Mouse (Mus musculus): ENCODE results near the gene Polr3gl.
A peak's percentile ranks its signal among the peaks of the same experiment; 100 is the strongest.

The Polr3gl gene

DNA sequence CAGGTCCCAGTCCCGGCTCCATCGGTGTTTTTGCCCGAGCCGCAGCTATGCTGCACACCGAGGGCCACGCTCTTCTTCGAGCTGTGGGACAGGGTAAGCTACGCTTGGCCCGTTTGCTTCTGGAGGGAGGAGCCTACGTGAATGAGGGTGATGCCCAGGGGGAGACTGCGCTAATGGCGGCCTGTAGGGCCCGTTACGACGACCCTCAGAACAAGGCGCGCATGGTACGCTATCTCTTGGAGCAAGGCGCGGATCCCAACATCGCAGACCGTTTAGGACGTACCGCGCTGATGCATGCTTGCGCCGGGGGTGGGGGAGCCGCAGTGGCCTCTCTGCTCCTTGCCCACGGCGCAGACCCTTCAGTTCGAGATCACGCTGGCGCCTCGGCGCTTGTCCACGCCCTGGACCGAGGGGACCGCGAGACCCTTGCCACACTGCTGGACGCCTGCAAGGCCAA is 3.5 kb upstream of the Polr3gl start:
- DNase-seq: peak in 1 of 2 experiments; percentile 42

DNA sequence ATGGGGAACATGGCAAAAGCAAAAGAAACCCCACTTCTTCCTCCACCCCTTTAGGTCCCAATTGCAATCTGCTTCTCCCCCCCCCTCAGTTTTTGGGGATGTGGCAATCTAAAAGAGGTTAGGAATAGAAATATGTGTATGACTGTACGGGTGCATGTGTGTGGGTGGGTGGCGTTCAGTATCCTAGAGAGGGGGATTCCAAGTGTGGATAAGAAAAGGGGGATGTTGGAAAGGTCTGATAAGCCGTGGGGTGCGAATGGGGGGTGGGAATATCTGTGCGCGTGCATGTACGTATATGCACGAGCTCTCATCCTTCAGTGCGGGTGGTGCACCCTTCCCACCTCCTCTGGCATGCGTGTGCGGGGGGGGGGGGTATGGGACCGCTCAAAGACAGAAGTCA is 2.9 kb upstream of the Polr3gl start:
- no peak for DNase-seq

DNA sequence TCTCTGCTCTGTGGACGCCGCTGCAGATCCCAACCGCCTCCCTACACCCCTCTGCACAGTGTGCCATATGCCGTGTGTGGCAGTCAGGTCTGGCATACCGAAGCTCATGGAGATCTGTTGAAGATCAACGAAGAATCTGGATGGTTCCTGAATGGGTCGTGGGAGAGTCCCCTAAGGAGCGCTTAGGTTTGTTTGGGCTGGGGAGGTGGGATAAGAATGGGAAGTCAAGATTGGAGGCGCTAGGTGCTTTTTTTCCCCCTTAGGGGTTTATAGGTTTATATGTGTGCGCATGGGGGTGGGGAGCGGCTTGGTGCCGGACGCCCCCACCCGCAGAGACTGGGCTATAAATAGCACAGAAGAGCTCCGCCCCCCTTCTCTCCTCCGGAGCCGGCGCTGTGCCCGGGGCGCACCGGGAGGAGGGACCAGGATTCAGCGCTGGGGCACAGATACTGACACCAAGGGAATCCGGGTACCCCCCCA is 2.3 kb upstream of the Polr3gl start, which contains the start of gene Ankrd34a:
Gene Ankrd34a, plus strand, starts transcription at position 409 of the 480 bp plus-strand sequence.
- DNase-seq: peak in 1 of 2 experiments; percentile 29

DNA sequence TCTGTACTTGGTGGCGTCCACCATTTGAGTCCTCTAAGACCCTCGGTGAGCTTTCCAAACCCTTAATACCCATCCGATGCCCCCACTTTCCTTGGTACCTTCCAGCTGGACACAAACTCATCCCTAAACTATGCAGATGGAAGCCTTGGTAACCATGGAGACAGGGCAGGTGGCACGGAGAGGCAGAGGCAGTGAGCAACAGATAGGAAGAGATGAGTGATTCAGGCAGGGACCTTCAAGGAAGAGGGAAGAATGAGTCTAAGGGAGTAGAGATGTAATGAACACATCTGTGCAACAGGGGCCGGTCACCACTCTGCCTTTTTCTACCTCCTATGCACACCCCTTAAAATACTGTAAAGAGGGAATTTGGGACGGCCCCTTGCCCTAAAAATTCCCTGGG is 1.7 kb upstream of the Polr3gl start:
- DNase-seq: no peak

DNA sequence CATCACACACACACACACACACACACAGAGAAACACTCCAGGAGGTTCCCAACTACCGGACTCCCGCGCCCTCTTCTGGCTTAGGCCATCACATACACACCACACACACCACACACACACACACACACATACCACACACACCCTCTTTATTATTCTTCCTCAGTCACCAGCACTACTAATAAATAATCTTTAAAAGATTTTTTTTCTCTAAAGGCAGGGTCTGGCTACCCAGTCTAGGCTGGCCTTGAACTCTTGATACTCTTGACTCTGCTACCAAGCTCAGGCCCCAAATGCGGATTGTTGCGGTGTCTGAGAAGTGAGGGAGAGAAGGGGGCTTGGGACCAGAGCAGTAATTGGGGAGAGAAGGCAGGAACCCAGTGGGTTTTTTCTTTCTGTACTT is 870 bp upstream of the Polr3gl start:
- DNase-seq: no peak

DNA sequence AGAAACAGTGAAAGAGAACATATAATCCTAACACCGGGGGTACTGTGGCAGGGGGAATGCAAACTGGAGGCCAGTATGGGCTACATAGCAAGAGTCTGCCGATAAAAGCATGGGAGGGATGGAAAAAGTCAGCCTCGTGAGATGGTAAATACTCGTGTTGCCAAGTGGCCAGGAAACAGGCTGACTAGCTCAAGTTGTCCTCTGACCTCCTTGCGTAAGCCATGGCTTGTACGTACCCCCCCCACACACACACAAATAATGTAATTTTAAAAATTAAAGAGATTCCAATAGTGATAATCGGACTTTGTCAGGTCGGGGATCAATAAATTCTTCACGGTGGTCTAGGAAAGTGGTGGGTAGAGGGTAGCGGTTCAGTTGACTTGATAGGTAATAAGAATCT is 607 bp downstream of the Polr3gl start:
- DNase-seq: no peak

DNA sequence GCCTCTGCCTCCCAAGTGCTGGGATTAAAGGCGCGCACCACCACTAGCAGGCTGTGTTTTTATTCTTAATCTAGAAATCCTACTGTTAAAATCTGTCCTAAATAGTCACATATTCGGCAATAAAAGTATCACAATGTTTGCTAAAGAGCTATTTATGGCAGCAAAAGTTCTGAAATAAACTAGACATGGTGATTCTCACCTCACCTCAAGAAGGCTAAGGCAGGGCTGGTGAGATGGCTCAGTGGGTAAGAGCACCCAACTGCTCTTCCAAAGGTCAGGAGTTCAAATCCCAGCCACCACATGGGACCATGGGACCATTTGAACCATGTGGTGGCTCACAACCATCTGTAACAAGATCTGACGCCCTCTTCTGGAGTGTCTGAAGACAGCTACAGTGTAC is 3.3 kb downstream of the Polr3gl start:
- no peak for DNase-seq

DNA sequence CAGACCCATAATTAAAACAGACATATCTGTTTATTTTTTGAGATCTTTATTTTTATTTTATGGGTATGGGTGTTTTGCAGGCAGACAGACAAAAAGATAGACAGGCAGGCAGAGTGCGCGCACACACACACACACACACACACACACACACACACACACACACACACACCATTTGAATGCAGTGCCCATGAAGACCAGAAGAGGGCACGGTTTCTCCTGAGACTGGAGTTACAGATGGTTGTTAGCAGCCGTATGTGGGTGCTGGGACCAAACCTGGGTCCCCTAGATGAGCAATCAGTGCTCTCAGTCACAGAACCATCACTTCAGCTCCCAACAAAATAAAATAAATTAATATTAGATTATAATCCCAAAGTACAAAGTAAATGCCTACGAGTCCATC is 10.6 kb downstream of the Polr3gl start:
- no peak for DNase-seq

DNA sequence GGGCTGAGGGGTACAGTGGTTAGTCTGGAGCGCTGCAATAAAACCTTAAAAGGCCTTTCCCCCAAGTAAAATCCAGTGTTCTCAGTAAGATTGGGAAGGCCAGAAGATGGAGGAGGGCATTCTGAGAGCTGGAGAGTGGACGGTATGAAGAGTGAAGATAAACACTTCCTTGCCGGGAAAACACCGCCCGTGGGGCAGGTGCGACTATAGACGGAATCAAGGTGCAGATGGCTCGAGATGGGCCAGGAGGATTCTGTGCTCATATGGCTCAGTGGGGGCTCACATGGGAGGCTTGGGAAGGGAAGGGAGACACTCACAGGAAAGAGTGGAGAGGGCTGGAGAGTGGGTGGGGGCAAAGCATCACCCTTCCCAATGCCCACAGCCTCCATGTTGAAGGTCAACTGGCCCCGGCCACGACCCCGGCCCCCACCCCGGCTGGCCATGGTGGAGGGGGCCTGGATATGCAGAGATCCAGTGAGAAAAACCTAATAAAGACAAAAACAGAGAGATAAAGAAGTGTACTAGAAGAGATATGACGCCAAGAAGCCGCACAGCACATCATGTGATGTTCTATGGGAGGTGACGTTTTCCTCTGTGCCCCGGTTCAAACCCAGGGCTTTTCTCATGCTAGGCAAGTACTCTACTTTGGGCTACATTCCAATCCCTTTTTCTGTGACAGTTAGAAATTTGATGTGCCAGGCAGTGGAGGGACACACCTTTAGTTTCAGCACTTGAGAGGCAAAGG is 12.0 kb downstream of the Polr3gl start:
- no peak for DNase-seq

DNA sequence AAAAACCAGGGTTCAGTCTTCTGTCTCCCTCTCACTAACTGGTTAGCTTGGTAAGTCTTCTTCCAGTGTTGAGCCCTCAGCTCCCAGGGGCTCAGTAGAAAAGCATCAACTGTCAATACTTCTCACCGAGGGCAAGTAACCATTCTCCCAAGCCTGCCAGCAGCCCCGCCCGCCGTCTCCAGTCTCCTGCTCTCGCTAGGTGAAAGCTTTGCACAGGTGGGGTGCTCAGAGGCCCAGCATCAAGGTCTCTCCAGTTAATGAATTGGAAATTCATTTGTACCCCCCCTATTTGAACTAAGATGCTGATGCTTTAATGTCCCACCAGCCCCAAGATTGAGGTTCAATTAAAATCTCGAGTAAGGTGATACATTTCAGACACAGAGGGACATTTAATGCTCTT is 12.8 kb downstream of the Polr3gl start:
- no peak for DNase-seq

DNA sequence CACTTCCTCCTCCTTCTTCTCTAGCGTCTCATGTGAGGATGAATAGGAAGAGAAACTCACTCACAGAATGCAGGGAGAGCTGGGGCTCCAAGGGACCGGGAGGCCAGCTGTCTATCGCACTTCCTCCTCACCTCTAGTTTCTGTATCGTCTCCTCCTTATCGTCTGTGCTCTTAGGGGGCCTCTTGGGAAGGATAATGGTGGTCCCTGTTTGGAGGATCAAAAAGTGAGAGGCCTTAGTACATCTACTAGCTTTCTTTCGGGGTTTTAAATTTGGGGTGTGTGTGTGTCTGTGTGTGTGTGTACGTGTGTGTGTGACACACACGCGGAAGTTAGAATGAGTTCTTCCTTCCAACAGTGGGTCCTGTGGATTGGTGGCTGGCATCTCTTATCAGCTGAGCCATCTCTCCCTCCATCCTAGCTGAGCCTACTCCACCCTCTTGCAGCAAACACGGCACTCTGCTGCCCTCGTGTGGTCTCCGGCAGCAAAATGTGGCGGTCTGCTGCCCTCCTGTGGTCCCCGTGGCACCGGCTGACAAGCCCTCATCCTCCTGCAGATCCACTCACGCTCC is 14.0 kb downstream of the Polr3gl start:
- DNase-seq: peak; percentile 93

DNA sequence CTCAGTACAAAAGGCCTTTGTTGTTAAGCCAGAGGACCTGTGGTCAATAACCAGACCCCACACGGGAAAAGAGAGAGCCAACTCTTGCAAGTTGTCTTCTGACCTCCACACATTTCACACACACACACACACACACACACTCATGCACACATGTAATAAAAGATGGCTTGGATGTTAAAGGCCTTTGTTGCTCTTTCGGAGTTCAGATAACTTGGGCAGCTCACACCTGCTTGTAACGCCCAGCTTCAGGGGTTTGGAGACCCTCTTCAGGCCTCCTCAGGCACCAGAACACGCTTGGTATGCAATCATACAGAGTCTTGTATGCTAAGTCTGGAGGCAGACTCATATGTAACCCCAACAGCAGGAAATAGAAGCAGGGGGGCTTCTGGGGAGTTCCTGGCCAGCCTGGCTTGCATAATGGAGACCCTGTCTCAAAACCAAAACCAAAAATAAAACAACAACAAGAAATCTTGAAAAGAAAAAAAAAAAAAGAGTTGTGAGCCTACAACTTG is 14.7 kb downstream of the Polr3gl start:
- DNase-seq: no peak

DNA sequence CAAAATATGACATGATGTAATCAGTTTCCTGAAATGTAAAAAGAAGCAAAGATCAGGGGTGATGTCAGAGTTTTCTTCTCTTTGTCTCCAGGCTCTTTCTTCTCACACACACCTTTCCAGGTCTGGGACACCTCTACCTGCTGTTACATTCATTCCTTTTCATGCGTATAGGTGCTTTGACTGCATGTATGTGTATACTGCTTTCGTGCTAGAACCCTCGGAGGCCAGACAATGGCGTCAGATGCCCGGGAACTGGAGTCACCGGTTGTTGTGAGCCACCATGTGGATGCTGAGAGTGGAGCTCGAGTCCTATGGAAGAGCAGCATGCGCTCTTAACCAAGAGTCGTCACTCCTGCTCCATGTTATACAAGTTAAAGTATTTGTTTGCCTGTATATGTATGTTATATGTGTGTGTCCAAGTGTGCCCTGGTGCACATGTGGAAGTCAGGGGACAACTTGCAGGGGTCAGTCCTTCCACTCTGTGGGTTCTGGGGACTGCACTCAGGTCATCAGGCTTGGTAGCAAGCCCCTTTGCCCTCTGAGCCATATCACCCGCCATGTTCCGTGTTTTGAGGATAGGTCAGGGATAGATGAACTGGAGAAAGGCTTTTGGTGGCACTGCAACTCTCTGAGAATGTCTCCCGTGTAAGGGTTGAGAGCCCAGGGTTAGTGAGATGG is 15.3 kb downstream of the Polr3gl start:
- DNase-seq: peak in 1 of 2 experiments; percentile 0

DNA sequence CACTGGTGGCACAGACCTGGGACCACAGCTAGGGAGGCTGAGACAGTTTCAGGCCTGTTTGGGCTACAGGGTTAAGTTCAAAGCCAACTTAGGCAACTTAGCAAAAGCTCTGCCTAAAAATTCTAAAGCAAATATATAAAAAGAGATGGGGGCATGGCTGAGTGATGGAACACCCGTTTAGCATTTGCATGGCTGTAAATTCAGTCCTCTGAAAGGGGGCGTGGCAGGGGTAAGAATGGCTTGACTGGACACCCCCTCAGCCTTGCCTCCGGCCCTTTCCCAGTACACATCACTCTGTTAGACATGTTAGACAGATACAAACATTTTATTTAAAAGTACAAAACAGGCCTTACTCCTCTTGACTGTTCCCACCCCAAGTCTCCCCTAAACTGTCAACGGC is 16.4 kb downstream of the Polr3gl start:
- DNase-seq: no peak

DNA sequence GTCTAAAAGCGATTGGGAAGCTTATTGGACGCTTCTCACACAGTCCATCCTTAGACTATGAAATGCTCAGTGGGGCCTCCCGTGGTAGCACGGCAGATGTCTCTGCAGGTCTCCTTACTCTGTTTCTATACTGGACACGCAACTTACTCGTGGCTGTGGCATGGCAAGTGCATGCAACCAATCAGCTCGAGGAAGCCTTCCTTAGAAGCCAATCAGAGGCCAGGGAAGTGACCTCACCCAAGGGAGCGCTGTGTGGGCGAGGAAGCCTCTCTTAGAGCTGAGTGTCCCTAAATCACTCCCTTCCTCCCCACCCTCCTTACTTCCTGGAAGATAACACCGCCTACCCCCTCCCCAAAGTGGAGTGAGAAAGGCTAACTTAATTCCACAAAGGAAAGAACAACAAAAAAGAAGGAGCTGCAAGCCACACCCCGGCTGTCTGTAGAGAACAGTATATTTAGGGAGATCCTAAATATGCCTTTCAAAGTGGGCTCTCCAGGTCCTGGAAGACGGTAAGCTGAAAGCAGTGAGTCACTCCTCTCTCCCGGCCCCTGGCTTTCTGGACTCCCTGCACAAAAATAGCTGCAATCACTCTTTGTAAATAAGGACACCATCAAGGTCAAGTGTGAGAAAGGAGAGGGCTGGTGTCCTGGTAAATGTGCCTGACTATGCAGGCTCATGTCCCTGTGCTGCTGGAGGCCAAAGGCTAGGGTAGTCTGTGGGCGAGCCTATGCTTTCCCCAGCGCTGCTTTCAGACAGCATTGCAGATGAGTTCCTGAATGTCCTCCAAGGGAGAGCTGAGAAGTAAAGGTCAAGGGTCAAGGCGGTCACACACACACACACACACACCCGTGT is 17.1 kb downstream of the Polr3gl start, which contains the start of gene Gm16253:
Gene Gm16253, plus strand, starts transcription at position 295 of the 852 bp plus-strand sequence.
- peak; percentile 86 to 87 for DNase-seq

DNA sequence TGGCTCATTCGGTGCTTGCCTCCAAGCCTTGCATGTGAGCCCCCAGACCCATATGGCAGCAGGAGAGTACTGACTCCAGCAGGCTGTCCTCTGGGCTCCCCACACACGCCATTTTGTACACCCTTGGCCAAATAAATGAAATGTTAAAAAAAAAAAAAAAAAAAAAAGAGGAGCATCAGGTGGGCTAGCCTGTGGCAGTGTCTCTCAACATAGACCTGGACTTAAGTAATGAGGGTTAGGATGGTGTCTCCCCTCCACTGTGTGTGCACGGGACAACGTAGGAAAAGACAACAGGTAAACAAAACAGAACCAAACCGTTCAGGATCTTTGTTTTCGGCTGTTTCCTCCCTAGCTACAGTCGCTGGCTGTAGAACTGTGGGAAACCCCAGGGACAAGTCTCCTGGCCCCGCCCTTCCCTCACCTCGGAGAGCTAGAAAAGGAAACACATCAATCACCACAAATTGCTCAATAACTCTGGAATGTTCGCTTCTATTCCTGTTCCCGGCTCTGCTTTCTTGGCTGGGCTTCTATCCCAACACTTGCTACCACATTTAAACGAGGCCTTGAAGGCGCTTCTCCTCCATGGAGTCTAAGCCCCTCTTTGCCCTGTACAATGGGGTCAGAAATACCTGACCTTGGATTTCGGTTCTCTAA is 17.8 kb downstream of the Polr3gl start:
- no peak for DNase-seq

DNA sequence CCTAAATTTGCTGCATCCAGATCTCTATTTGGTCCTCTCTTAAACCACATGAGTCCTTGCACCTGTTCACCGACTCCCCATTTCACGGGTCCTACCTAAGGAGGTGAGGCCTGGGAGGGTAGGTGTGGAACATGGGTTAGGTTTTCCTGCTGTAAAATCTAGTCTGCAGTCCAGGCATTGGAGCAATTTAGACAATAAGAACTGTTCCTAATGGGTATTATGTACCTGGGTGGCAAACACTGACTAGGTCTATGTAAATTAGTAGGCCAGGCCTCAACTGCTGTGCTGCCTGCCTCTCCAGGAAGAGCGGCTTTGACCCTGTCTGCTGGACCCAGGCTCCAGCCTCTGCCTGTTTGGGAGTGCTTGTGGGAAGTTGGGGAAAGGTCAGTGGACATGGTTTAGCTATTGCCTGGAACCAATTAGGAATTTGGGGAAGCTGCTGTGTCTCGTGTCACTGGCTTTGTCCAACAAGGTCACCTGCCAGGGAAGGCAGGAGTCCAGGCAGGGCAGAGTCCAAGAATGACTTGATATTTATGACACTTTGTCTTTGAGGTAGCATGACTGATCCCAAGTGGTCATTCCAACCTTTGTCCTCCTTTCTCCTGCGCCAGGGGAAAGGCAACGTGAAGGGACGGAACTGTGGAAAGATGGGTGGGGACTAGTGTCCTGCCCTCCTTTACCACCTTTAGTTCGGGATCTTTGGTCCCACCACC is 18.6 kb downstream of the Polr3gl start:
- DNase-seq: no peak

DNA sequence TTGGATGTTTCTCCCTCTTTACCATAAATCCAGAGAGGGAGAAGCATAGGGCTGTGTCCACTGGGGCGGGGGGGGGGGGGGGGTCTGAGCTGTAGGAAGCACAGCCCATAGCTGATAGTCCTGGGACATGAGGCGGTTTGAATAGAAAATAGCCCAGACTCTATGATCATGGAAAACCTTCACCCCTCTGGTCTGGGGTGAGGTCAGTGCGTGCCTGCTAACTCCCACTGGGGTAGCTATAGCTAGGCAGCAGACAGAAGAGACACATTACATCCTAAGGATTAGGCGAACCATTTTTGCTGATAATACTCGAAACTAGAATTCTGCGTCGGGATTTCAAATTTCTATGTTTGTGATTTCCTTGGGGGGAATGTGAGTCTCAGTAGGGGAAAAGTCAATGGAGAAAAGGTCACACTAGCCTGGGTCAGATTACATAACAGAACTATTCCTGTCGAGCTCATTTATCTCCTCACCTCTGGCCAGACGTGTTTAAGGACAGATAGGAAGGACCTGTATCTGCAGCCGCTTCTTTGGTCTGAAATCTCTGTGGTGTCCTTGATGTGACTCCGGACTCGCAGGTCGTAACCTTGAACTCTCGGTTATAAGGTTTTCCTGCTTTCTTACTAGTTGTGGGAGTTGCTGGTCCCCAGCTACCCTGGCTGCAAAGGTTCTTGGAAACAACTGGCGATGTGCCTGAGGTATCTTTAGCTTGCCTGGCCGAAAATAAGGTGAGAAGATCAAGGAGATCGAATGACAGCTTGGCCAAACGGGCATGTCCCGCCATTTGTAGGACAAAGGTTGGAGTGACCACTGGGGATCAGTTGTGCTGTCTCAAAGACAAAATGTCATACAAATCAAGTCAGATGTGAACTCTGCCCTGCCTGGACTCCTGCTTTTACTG is 20.1 kb downstream of the Polr3gl start:
- DNase-seq: no peak

DNA sequence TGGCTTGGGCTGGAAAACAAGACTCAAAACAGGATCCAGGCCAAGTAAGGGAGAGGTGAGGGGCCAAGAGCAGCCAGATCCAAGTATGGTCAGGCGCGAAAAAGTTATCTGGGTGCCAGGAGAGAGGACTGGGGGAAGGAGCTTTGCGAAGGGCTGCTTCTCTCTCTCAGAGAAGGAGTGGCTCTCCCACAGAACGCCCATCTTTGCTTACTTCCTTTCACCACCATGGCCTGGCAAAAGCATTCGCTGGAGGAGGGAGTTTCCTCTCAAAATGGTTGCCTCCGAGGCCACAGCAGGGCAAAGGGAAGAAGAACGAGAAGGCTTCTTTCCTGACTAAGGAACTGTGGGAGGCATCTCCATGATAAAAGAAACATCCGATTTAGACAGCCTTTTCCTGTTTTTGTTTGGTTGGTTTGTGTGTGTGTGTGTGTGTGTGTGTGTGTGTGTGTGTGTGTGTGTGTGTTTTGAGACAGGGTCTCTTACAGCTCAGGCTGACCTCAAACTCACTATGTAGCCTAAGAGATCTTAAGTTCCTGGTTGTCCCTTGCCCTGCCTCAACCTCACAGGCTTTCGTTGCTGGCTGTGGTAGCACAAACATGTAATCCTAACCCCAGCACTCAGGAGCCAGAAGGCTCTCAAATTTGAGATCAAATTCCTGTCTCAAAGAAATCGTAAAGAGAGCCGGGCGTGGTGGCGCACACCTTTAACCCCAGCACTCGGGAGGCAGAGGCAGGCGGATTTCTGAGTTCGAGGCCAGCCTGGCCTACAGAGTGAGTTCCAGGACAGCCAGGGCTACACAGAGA is 21.9 kb downstream of the Polr3gl start:
- DNase-seq: no peak

Measured in B cell, adult 2 months (primary cell).